Mouse (Mus musculus) adrenal gland, postnatal 14 days (tissue): ENCODE measurements around the gene Gm10972. TPM values are rescaled to one million over a fixed set of nuclear protein-coding genes. Genes with fewer than 3 reads are reported as not detected.
A peak's percentile ranks its signal among the peaks of the same experiment; 100 is the strongest.
"Not testable (repeated sequence)": the region's sequence is repeated elsewhere in the genome, so short reads cannot be mapped to it uniquely, and the experiment has no call there.

Experiments used
- DNase-seq: peaks from one replicate; pipeline ENCODE4 v3.0.0; 2021; ENCODE audit warnings: mixed read lengths
- total RNA-seq: library from RNA; stranded (reverse); gene quantifications from 2 replicates; pipeline ENCODE4 v1.2.3, GENCODE M21; 2021

The Gm10972 gene
- total RNA-seq, 1 experiment from 2014 or later: not detected

DNA sequence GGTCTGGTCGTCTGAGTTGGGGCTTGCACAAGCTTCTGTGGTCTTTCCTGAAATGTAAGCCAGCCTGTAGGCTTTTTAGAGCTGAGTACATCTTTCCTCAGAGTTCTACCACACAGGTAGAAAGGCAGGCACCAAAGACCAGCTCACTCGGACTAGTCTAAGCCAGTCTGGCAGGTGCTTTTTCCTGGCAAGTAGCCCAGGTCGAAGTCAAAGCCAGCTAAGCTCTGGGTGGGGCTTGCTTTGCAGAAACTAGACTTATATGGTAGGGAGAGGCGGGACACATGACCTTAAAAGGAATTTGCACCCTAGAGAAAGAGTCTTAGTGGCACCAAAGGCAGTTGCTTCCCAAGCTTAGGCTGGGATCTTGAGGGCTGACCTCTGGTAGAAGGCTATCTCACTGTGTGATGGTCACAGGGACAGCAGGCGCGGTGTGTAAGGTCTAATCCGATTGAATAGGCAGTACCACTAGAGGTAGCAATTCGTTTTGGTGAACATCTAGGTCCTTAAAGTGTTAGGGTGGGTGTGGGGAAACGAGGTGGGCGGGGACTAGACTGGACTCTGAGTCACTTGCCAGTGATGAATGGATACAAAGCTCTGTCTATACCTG is 16.3 kb downstream of the Gm10972 start:
- peak; percentile 9 for DNase-seq

GRCm38 (mm10) chr3:94660841-94661240 is 17.9 kb downstream of the Gm10972 start:
- not testable (repeated sequence) for DNase-seq

- DNase-seq: not testable (repeated sequence)
These were observed 22.3 kb downstream of the Gm10972 start for GRCm38 (mm10) chr3:94665060-94665802.

GRCm38 (mm10) chr3:94665896-94666295 is 23.0 kb downstream of the Gm10972 start:
- not testable (repeated sequence) for DNase-seq

- not testable (repeated sequence) for DNase-seq
These were observed 32.2 kb downstream of the Gm10972 start for GRCm38 (mm10) chr3:94675101-94675500.

DNA sequence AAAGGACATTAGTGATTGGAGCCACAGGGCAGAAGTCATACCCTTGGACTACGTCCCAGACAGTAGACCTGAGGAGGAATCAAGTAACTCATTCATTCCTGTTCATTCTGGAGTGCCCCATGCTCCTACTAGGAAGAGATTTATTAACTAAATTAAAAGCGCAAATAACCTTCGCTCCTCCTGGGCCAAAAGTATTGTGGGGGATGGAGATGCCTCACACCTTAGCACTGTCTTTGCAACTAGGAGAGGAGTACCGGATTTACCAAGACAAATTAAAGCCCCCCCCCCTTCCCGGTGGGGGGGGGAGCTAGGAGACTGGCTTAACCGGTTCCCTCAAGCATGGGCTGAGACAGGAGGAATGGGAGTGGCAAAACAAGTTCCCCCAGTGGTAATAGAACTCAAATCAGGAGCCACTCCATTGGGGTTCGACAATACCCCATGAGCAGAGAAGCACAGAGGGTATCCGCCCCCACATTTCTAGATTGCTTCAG is 36.5 kb downstream of the Gm10972 start:
- no peak for DNase-seq

- DNase-seq: not testable (repeated sequence)
These were observed 37.1 kb downstream of the Gm10972 start for GRCm38 (mm10) chr3:94680032-94680431.

DNA sequence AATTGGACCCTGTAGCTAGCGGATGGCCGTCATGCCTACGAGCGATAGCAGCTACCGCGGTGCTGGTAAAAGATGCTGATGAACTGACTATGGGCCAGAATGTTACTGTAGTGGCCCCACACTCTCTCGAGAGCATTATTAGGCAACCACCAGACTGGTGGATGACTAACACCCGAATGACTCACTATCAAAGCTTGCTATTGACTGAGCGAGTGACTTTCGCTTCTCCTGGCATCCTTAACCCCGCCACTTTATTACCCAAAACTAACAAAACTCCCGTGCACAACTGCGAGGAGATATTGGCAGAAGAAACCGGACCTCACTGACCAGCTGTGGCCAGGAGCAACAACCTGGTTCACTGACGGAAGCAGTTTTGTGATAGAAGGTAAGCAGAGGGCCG is 37.9 kb downstream of the Gm10972 start:
- DNase-seq: peak; percentile 27

GRCm38 (mm10) chr3:94683646-94684045 is 40.7 kb downstream of the Gm10972 start:
- DNase-seq: no peak

GRCm38 (mm10) chr3:94685989-94686772 is 43.3 kb downstream of the Gm10972 start:
- not testable (repeated sequence) for DNase-seq

GRCm38 (mm10) chr3:94688698-94689097 is 45.8 kb downstream of the Gm10972 start:
- DNase-seq: not testable (repeated sequence)

GRCm38 (mm10) chr3:94689195-94689594 is 46.3 kb downstream of the Gm10972 start:
- DNase-seq: not testable (repeated sequence)

DNA sequence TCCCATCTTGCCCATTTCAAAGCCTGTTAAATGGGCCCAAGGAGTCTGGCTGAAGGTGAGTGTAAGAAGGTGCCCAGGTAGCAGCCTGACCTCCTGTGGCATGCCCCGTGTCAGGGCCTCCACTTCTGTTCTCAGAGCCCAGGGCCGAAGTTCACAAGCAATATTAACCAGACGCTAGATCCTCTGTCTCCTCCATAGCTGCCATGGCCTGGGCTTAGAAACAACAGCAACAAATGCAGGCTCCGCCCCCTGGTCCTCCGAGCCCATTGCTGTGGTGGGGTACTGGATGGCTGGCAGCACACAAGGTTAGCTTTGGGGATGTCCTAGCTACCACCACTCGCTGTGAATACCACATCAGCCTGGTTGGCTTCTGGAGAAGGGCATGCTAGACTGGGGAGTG is 47.2 kb downstream of the Gm10972 start:
- not testable (repeated sequence) for DNase-seq

GRCm38 (mm10) chr3:94690616-94691247 is 47.8 kb downstream of the Gm10972 start:
- DNase-seq: peak; percentile 18

DNA sequence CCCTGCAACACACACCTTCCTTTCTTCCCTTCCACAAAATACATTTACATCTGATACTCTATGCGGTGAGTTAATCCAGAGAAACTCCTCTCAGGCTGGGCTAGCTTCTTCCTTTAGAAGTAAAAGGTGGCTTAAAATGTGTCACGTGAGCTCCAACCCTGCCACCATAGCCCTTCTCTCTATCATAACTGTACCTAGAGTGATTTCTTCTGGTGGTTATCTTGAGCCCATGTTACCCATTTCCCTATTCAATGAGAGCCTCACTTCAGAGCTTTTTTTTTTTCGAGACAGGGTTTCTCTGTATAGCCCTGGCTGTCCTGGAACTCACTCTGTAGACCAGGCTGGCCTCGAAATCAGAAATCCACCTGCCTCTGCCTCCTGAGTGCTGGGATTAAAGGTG is 48.8 kb downstream of the Gm10972 start:
- DNase-seq: not testable (repeated sequence)

Other genes with a start within 250 kb of the Gm10972 start
- gene Lingo4, start 244.6 kb upstream of the Gm10972 start, total RNA-seq: 0.44 and 0.83 TPM in 2 replicates
- 10.7 and 10.9 TPM in 2 replicates for gene Tdrkh, start 229.8 kb upstream of the Gm10972 start, total RNA-seq
- 87.6 and 87.8 TPM in 2 replicates for gene Mrpl9, start 199.8 kb upstream of the Gm10972 start, total RNA-seq
- not detected in 2 replicates for gene Oaz3, start 199.2 kb upstream of the Gm10972 start, total RNA-seq
- 21.8 and 28.1 TPM in 2 replicates for gene Celf3, start 164.8 kb upstream of the Gm10972 start, total RNA-seq
- 4.0 and 4.4 TPM in 2 replicates for gene Riiad1, start 162.8 kb upstream of the Gm10972 start, total RNA-seq
- gene Snx27, start 60.4 kb upstream of the Gm10972 start, total RNA-seq: 35.7 and 37.5 TPM in 2 replicates
- gene Tuft1, start 15.8 kb downstream of the Gm10972 start, total RNA-seq: 7.1 and 7.4 TPM in 2 replicates
- gene Selenbp2, start 50.4 kb downstream of the Gm10972 start, total RNA-seq: 17.3 and 89.6 TPM in 2 replicates
- gene Cgn, start 143.4 kb downstream of the Gm10972 start, total RNA-seq: 2.0 and 3.3 TPM in 2 replicates
- gene Pogz, start 194.5 kb downstream of the Gm10972 start, total RNA-seq: 29.1 and 31.4 TPM in 2 replicates
- gene Psmb4, start 243.8 kb downstream of the Gm10972 start, total RNA-seq: 262 and 280 TPM in 2 replicates